Mouse (Mus musculus) intestine, embryonic 14.5 days (tissue): Measurements from ENCODE around the gene Arhgap45. TPM values are rescaled to one million over a fixed set of nuclear protein-coding genes. Genes with fewer than 3 reads are reported as not detected.

Source experiments
- ATAC-seq: fragments of 200-750 bp; cut with Nextera tagmentation; replicated peaks from 2 replicates; pipeline ENCODE4 v1.8.0; 2017; ENCODE audit warnings: low read depth, moderate number of reproducible peaks, moderate TSS enrichment, moderate library complexity; ENCODE audit not compliant: low FRiP score, low TSS enrichment
- DNase-seq: peaks from one replicate; pipeline ENCODE4 v3.0.0-alpha.2; 2018; ENCODE audit warnings: low spot score
- H3K27ac ChIP-seq: fragments of 300-500 bp; sonication (generic); 2 replicates; pipeline ENCODE4 v1.5.1; 2014; ENCODE audit warnings: low read depth, mild to moderate bottlenecking, control low read depth
- H3K27me3 ChIP-seq: fragments of 300-500 bp; sonication (generic); replicated peaks from 2 replicates; pipeline ENCODE4 v1.6.1; 2014; ENCODE audit warnings: low read length, control low read depth; ENCODE audit not compliant: control insufficient read depth, insufficient read depth
- H3K36me3 ChIP-seq: fragments of 300-500 bp; sonication (generic); 2 replicates; pipeline ENCODE4 v1.6.1; 2014; ENCODE audit warnings: low read length, control low read depth; ENCODE audit not compliant: control insufficient read depth, insufficient read depth
- H3K4me1 ChIP-seq: fragments of 300-500 bp; sonication (generic); replicated peaks from 2 replicates; pipeline ENCODE4 v1.6.1; 2014; ENCODE audit warnings: low read length, control low read depth, mixed read lengths; ENCODE audit not compliant: control insufficient read depth, insufficient read depth
- H3K4me2 ChIP-seq: fragments of 300-500 bp; sonication (generic); 2 replicates; pipeline ENCODE4 v1.6.1; 2014; ENCODE audit warnings: low read length
- H3K4me3 ChIP-seq: fragments of 300-500 bp; sonication (generic); 2 replicates; pipeline ENCODE4 v1.5.1; 2014; ENCODE audit warnings: low read depth, low read length, control low read depth, mixed read lengths
- H3K9ac ChIP-seq: fragments of 300-500 bp; sonication (generic); 2 replicates; pipeline ENCODE4 v1.6.1; 2014; ENCODE audit warnings: mild to moderate bottlenecking, low read length
- H3K9me3 ChIP-seq: fragments of 300-500 bp; sonication (generic); 2 replicates; pipeline ENCODE4 v1.6.1; 2016; ENCODE audit warnings: low read length, control low read depth; ENCODE audit not compliant: control insufficient read depth
- WGBS: fragments of 180-500 bp; shearing (Covaris S2); extraction: QIAGEN DNeasy Blood & Tissue Kit; methylation state at CpG from one replicate; pipeline ENCODE4 v1.1.7; 2014; 5-methylcytosine and 5-hydroxymethylcytosine counted together
- polyA plus RNA-seq: library from polyadenylated mRNA; unstranded; fragments of >200 nt; fragmentation: Nextera tagmentation; extraction: Ambion mirVana; gene quantifications from 2 replicates; pipeline ENCODE4 v1.2.1, GENCODE M21; 2014

Arhgap45 gene
- polyA plus RNA-seq, 1 experiment from 2014 or later: 6.8 TPM

GRCm38 (mm10) chr10:79997034-79997760, 19.3 kb upstream of the Arhgap45 start:
- H3K9me3 ChIP-seq: no peaks in the 10 kb centered on the region
- peaks cover 6% of the 10 kb centered on the region; the same call in 1 of the 2 replicates for H3K4me1 ChIP-seq
- peak overlapping the region; percentile 42 for H3K4me3 ChIP-seq
- peak overlapping the region; percentile 17; the same call in 1 of the 2 replicates for H3K27ac ChIP-seq
- ATAC-seq (peak; percentile 58), DNase-seq (peak; percentile 86)
- H3K36me3 ChIP-seq: peaks cover 36% of the 10 kb centered on the region
- peak overlapping the region; percentile 37 for H3K9ac ChIP-seq
- WGBS: under 1% methylated on average over 35 of the region's 35 CpGs
- H3K4me2 ChIP-seq: peak overlapping the region; percentile 54
- peaks cover 3% of the 10 kb centered on the region; the same call in 1 of the 2 replicates for H3K27me3 ChIP-seq

- peaks cover 3% of the 10 kb centered on the region; the same call in 1 of the 2 replicates for H3K27me3 ChIP-seq
- 6% methylated on average over 15 of the region's 15 CpGs for WGBS
These were observed 18.6 kb upstream of the Arhgap45 start for GRCm38 (mm10) chr10:79997819-79998218.

GRCm38 (mm10) chr10:80001945-80002344, 14.5 kb upstream of the Arhgap45 start:
- Histone ChIP-seq H3K9ac (no peak overlapping the region), H3K9me3 (no peaks in the 10 kb centered on the region), H3K27me3 (peaks cover 3% of the 10 kb centered on the region; the same call in 1 of the 2 replicates), H3K4me2 (no peak overlapping the region), H3K4me1 (peaks cover 6% of the 10 kb centered on the region; the same call in 1 of the 2 replicates), H3K27ac (no peak overlapping the region), H3K36me3 (no peaks in the 10 kb centered on the region), H3K4me3 (no peak overlapping the region)
- ATAC-seq: no peak
- no peak for DNase-seq
- WGBS: 69% methylated on average over 9 of the region's 9 CpGs

More at GRCm38 (mm10) chr10:79997819-79998218, 18.6 kb upstream of the Arhgap45 start:
- Histone ChIP-seq H3K27ac (no peak overlapping the region), H3K36me3 (peaks cover 30% of the 10 kb centered on the region), H3K4me1 (peaks cover 6% of the 10 kb centered on the region; the same call in 1 of the 2 replicates), H3K4me3 (peak overlapping the region; percentile 42), H3K9ac (peak overlapping the region; percentile 21; the same call in 1 of the 2 replicates), H3K9me3 (no peaks in the 10 kb centered on the region), H3K4me2 (peak overlapping the region; percentile 54)
- DNase-seq: no peak
- 0 out of 2 replicates have a peak, but pooled peaks have one; percentile 2 for ATAC-seq

- Histone ChIP-seq H3K9ac (0 out of 2 replicates have a peak overlapping the region, but pooled peaks have one; percentile 3), H3K4me3 (no peak overlapping the region), H3K27me3 (peaks cover 3% of the 10 kb centered on the region; the same call in 1 of the 2 replicates), H3K4me2 (no peak overlapping the region), H3K36me3 (no peaks in the 10 kb centered on the region), H3K27ac (no peak overlapping the region), H3K9me3 (no peaks in the 10 kb centered on the region), H3K4me1 (peaks cover 2% of the 10 kb centered on the region; the same call in 1 of the 2 replicates)
- WGBS: 29% methylated on average over 21 of the region's 21 CpGs
- no peak for ATAC-seq
- DNase-seq: no peak
These were observed 13.6 kb upstream of the Arhgap45 start for GRCm38 (mm10) chr10:80002829-80003228.

GRCm38 (mm10) chr10:80003374-80004232, 12.8 kb upstream of the Arhgap45 start:
- no peak overlapping the region for H3K9ac ChIP-seq
- no peak overlapping the region for H3K4me2 ChIP-seq
- H3K36me3 ChIP-seq: no peaks in the 10 kb centered on the region
- no peak overlapping the region for H3K27ac ChIP-seq
- H3K4me3 ChIP-seq: no peak overlapping the region
- 63% methylated on average over 9 of the region's 9 CpGs for WGBS
- DNase-seq: no peak
- no peaks in the 10 kb centered on the region for H3K9me3 ChIP-seq
- ATAC-seq: no peak
- H3K4me1 ChIP-seq: no peaks in the 10 kb centered on the region
- H3K27me3 ChIP-seq: peaks cover 3% of the 10 kb centered on the region; the same call in 1 of the 2 replicates

- H3K27ac ChIP-seq: no peak overlapping the region
- no peak overlapping the region for H3K4me2 ChIP-seq
- H3K4me3 ChIP-seq: no peak overlapping the region
- H3K9me3 ChIP-seq: no peaks in the 10 kb centered on the region
- H3K36me3 ChIP-seq: no peaks in the 10 kb centered on the region
- ATAC-seq (no peak), DNase-seq (no peak)
- no peak overlapping the region for H3K9ac ChIP-seq
- H3K4me1 ChIP-seq: no peaks in the 10 kb centered on the region
- peaks cover 3% of the 10 kb centered on the region; the same call in 1 of the 2 replicates for H3K27me3 ChIP-seq
- WGBS: 88% methylated on average over 8 of the region's 8 CpGs
These were observed 12.2 kb upstream of the Arhgap45 start for GRCm38 (mm10) chr10:80004233-80004705.

- Histone ChIP-seq H3K9ac (no peak overlapping the region), H3K4me1 (no peaks in the 10 kb centered on the region), H3K36me3 (peaks cover 12% of the 10 kb centered on the region; the same call in 1 of the 2 replicates), H3K4me3 (no peak overlapping the region), H3K27ac (no peak overlapping the region), H3K9me3 (peaks cover 17% of the 10 kb centered on the region), H3K4me2 (no peak overlapping the region), H3K27me3 (peaks cover 32% of the 10 kb centered on the region)
- 84% methylated on average over 6 of the region's 6 CpGs for WGBS
- no peak for DNase-seq
- no peak for ATAC-seq
These were observed 4.7 kb upstream of the Arhgap45 start for GRCm38 (mm10) chr10:80011740-80012139.

GRCm38 (mm10) chr10:80013609-80014008, 2.8 kb upstream of the Arhgap45 start:
- Histone ChIP-seq H3K27me3 (peaks cover 32% of the 10 kb centered on the region), H3K4me1 (no peaks in the 10 kb centered on the region; the same call in 1 of the 2 replicates), H3K36me3 (peaks cover 12% of the 10 kb centered on the region; the same call in 1 of the 2 replicates), H3K27ac (no peak overlapping the region), H3K9ac (no peak overlapping the region), H3K9me3 (peaks cover 17% of the 10 kb centered on the region), H3K4me3 (no peak overlapping the region), H3K4me2 (no peak overlapping the region)
- no peak for ATAC-seq
- DNase-seq: no peak
- WGBS: 41% methylated on average over 25 of the region's 25 CpGs
